Mouse (Mus musculus) adrenal gland (tissue): ENCODE measurements around the gene Kbtbd7.
"Not testable (repeated sequence)": the region's sequence is repeated elsewhere in the genome, so short reads cannot be mapped to it uniquely, and the experiment has no call there.

ENCODE experiments used
- intact Hi-C: fragments of 180-260 bp; cut with DNase I; formaldehyde crosslinking; loops from one replicate; pipeline ENCODE4 v1.15.1; 2025
- long read RNA-seq, 2 experiments: library from polyadenylated mRNA; unstranded; transcript quantifications; one replicate each; pipeline ENCODE4 v2.0.0; 2020; ENCODE audit warnings: borderline replicate concordance in 1 of 2; ENCODE audit not compliant: insufficient replicate concordance in 1 of 2

Gene Kbtbd7
- long read RNA-seq, experiment 1, full-length matches to known transcripts, result 2 of 2 reads
- long read RNA-seq, experiment 1, partial matches to known transcripts, result 0 of 2 reads
- long read RNA-seq, experiment 1, other reads (novel, unspliced or antisense), result 0 of 2 reads
- long read RNA-seq, experiment 2, result 0 reads

GRCm38 (mm10) chr14:79425979-79426729 lies at the start of gene Kbtbd7:
Gene Kbtbd7, plus strand, starts transcription at chr14:79426511.
- intact Hi-C loops, result no loop called here

- intact Hi-C loops, result no loop called here
These were observed 49.3 kb upstream of the Kbtbd7 start for GRCm38 (mm10) chr14:79377041-79377440.

- intact Hi-C loops, result no loop called here
These were observed 43.2 kb upstream of the Kbtbd7 start for GRCm38 (mm10) chr14:79383120-79383519.

- intact Hi-C loops, result loop anchor here (5.0 kb wide), 1 partner anchor 46 kb away; no protein-coding TSS in a partner anchor
These were observed 38.0 kb upstream of the Kbtbd7 start for GRCm38 (mm10) chr14:79388304-79388703.

- intact Hi-C loops, result loop anchor here (5.0 to 10.0 kb wide), 2 partner anchors 47 to 175 kb away; no protein-coding TSS in a partner anchor
These were observed 36.7 kb upstream of the Kbtbd7 start for GRCm38 (mm10) chr14:79389438-79390264.

- intact Hi-C loops, result loop anchor here (10.0 kb wide), 1 partner anchor 174 kb away; no protein-coding TSS in a partner anchor
These were observed 35.9 kb upstream of the Kbtbd7 start, which contains the start of gene Naa16 for GRCm38 (mm10) chr14:79390265-79390926. Gene Naa16, minus strand, starts transcription at chr14:79390778.

GRCm38 (mm10) chr14:79393289-79393688 lies 33.0 kb upstream of the Kbtbd7 start:
- intact Hi-C loops, result loop anchor here (10.0 kb wide), 1 partner anchor 172 kb away; no protein-coding TSS in a partner anchor

GRCm38 (mm10) chr14:79394564-79394963 lies 31.7 kb upstream of the Kbtbd7 start:
- intact Hi-C loops, result loop anchor here (2.0 to 10.0 kb wide), 2 partner anchors 72 to 170 kb away; no protein-coding TSS in a partner anchor

- intact Hi-C loops, result loop anchor here (10.0 kb wide), 1 partner anchor 167 kb away; no protein-coding TSS in a partner anchor
These were observed 28.8 kb upstream of the Kbtbd7 start, which contains the start of gene Mtrf1 for GRCm38 (mm10) chr14:79397321-79398122. Gene Mtrf1, plus strand, starts transcription at chr14:79397772.

- intact Hi-C loops, result no loop called here
These were observed 18.7 kb upstream of the Kbtbd7 start for GRCm38 (mm10) chr14:79407641-79408040.

- intact Hi-C loops, result no loop called here
These were observed 17.0 kb upstream of the Kbtbd7 start for GRCm38 (mm10) chr14:79409278-79409830.

- intact Hi-C loops, result no loop called here
These were observed 15.6 kb upstream of the Kbtbd7 start for GRCm38 (mm10) chr14:79410662-79411061.

- intact Hi-C loops, result no loop called here
These were observed 13.2 kb upstream of the Kbtbd7 start for GRCm38 (mm10) chr14:79413121-79413520.

- intact Hi-C loops, result no loop called here
These were observed 6.1 kb upstream of the Kbtbd7 start for GRCm38 (mm10) chr14:79420083-79420685.

- intact Hi-C loops, result not testable (repeated sequence)
These were observed 537 bp downstream of the Kbtbd7 start for GRCm38 (mm10) chr14:79426730-79427365.

- intact Hi-C loops, result no loop called here
These were observed 7.8 kb downstream of the Kbtbd7 start for GRCm38 (mm10) chr14:79434068-79434467.

- intact Hi-C loops, result no loop called here
These were observed 14.3 kb downstream of the Kbtbd7 start for GRCm38 (mm10) chr14:79440655-79441054.

GRCm38 (mm10) chr14:79441441-79441840 lies 15.1 kb downstream of the Kbtbd7 start:
- intact Hi-C loops, result no loop called here

- intact Hi-C loops, result no loop called here
These were observed 18.3 kb downstream of the Kbtbd7 start for GRCm38 (mm10) chr14:79444601-79445000.
